Mouse (Mus musculus) lung, embryonic 16.5 days (tissue): Measurements from ENCODE around the gene Tyw1. TPM values are rescaled to one million over a fixed set of nuclear protein-coding genes. Genes with fewer than 3 reads are reported as not detected.

Source experiments
- ATAC-seq: fragments of 200-750 bp; cut with Nextera tagmentation; 2 replicates; pipeline ENCODE4 v1.8.0; 2017; ENCODE audit warnings: low read depth, mild to moderate bottlenecking, moderate library complexity
- H3K27ac ChIP-seq: fragments of 300-500 bp; sonication (generic); 2 replicates; pipeline ENCODE4 v1.5.1; 2014; ENCODE audit warnings: mild to moderate bottlenecking, control low read depth, low read length
- H3K27me3 ChIP-seq: fragments of 300-500 bp; sonication (generic); 2 replicates; pipeline ENCODE4 v1.6.1; 2014; ENCODE audit warnings: low read depth, low read length, mixed read lengths; ENCODE audit not compliant: control insufficient read depth, insufficient read depth
- H3K36me3 ChIP-seq: fragments of 300-500 bp; sonication (generic); 2 replicates; pipeline ENCODE4 v1.6.1; 2014; ENCODE audit warnings: low read length; ENCODE audit not compliant: control insufficient read depth, insufficient read depth
- H3K4me1 ChIP-seq: fragments of 300-500 bp; sonication (generic); replicated peaks from 2 replicates; pipeline ENCODE4 v1.6.1; 2014; ENCODE audit warnings: low read length, mixed read lengths; ENCODE audit not compliant: control insufficient read depth, insufficient read depth
- H3K4me2 ChIP-seq: fragments of 300-500 bp; sonication (generic); 2 replicates; pipeline ENCODE4 v1.6.1; 2014; ENCODE audit warnings: low read depth, low read length, control low read depth
- H3K4me3 ChIP-seq: fragments of 300-500 bp; sonication (generic); 2 replicates; pipeline ENCODE4 v1.5.1; 2014; ENCODE audit warnings: mild to moderate bottlenecking, low read length, control low read depth
- H3K9ac ChIP-seq: fragments of 300-500 bp; sonication (generic); 2 replicates; pipeline ENCODE4 v1.6.1; 2014; ENCODE audit warnings: low read length, control low read depth
- H3K9me3 ChIP-seq: fragments of 300-500 bp; sonication (generic); 2 replicates; pipeline ENCODE4 v1.6.1; 2016; ENCODE audit warnings: low read length; ENCODE audit not compliant: control insufficient read depth
- WGBS: fragments of 180-500 bp; shearing (Covaris S2); extraction: QIAGEN DNeasy Blood & Tissue Kit; methylation state at CpG from one replicate; pipeline ENCODE4 v1.1.7; 2014; 5-methylcytosine and 5-hydroxymethylcytosine counted together
- polyA plus RNA-seq: library from polyadenylated mRNA; unstranded; fragments of >200 nt; fragmentation: Nextera tagmentation; extraction: Ambion mirVana; gene quantifications from 2 replicates; pipeline ENCODE4 v1.2.1, GENCODE M21; 2015

Tyw1 gene
- polyA plus RNA-seq, 1 experiment from 2014 or later = 24.8 TPM

- H3K9ac ChIP-seq = no peak overlapping the region
- no peak overlapping the region for H3K27ac ChIP-seq
- peaks cover 19% of the 10 kb centered on the region for H3K36me3 ChIP-seq
- no peaks in the 10 kb centered on the region for H3K4me1 ChIP-seq
- no peak for ATAC-seq
- H3K4me3 ChIP-seq = no peak overlapping the region
- WGBS = 85% methylated on average over 6 of the region's 6 CpGs
- no peaks in the 10 kb centered on the region for H3K9me3 ChIP-seq
- no peaks in the 10 kb centered on the region for H3K27me3 ChIP-seq
- no peak overlapping the region for H3K4me2 ChIP-seq
Measured at GRCm38 (mm10) chr5:130273046-130273445, 17.6 kb downstream of the Tyw1 start.

GRCm38 (mm10) chr5:130275509-130275908 is 20.1 kb downstream of the Tyw1 start:
- Histone ChIP-seq H3K4me2 (no peak overlapping the region), H3K4me3 (no peak overlapping the region), H3K27ac (no peak overlapping the region), H3K27me3 (no peaks in the 10 kb centered on the region), H3K36me3 (peaks cover 28% of the 10 kb centered on the region), H3K9me3 (no peaks in the 10 kb centered on the region), H3K9ac (no peak overlapping the region), H3K4me1 (no peaks in the 10 kb centered on the region)
- no peak for ATAC-seq
- 42% methylated on average over 4 of the region's 4 CpGs for WGBS

GRCm38 (mm10) chr5:130278011-130278472 is 22.6 kb downstream of the Tyw1 start:
- Histone ChIP-seq H3K27me3 (no peaks in the 10 kb centered on the region), H3K4me3 (no peak overlapping the region), H3K27ac (no peak overlapping the region), H3K4me2 (no peak overlapping the region), H3K4me1 (no peaks in the 10 kb centered on the region), H3K36me3 (peaks cover 36% of the 10 kb centered on the region), H3K9me3 (no peaks in the 10 kb centered on the region), H3K9ac (no peak overlapping the region)
- WGBS = 69% methylated on average over 7 of the region's 7 CpGs
- ATAC-seq = no peak

- Histone ChIP-seq H3K27me3 (no peaks in the 10 kb centered on the region), H3K9ac (no peak overlapping the region), H3K27ac (no peak overlapping the region), H3K9me3 (peaks cover 5% of the 10 kb centered on the region; the same call in 1 of the 2 replicates), H3K4me1 (no peaks in the 10 kb centered on the region), H3K36me3 (peaks cover 32% of the 10 kb centered on the region), H3K4me3 (no peak overlapping the region), H3K4me2 (no peak overlapping the region)
- WGBS = 90% methylated on average over 9 of the region's 9 CpGs
- no peak for ATAC-seq
Measured at GRCm38 (mm10) chr5:130283079-130283732, 27.8 kb downstream of the Tyw1 start.

- ATAC-seq = no peak
- H3K4me2 ChIP-seq = no peak overlapping the region
- H3K4me3 ChIP-seq = no peak overlapping the region
- peaks cover 10% of the 10 kb centered on the region; the same call in 1 of the 2 replicates for H3K9me3 ChIP-seq
- 89% methylated on average over 7 of the region's 7 CpGs for WGBS
- H3K4me1 ChIP-seq = no peaks in the 10 kb centered on the region
- H3K36me3 ChIP-seq = peaks cover 18% of the 10 kb centered on the region
- no peak overlapping the region for H3K27ac ChIP-seq
- H3K27me3 ChIP-seq = no peaks in the 10 kb centered on the region
- H3K9ac ChIP-seq = no peak overlapping the region
Measured at GRCm38 (mm10) chr5:130288106-130288505, 32.7 kb downstream of the Tyw1 start.

- Histone ChIP-seq H3K9me3 (peaks cover 6% of the 10 kb centered on the region; the same call in 1 of the 2 replicates), H3K9ac (no peak overlapping the region), H3K4me1 (no peaks in the 10 kb centered on the region), H3K27ac (no peak overlapping the region), H3K4me3 (no peak overlapping the region), H3K27me3 (no peaks in the 10 kb centered on the region), H3K4me2 (no peak overlapping the region), H3K36me3 (peaks cover 10% of the 10 kb centered on the region)
- no peak for ATAC-seq
- WGBS = 96% methylated on average over 6 of the region's 6 CpGs
Measured at GRCm38 (mm10) chr5:130290242-130290641, 34.8 kb downstream of the Tyw1 start.

GRCm38 (mm10) chr5:130290775-130291174 is 35.4 kb downstream of the Tyw1 start:
- Histone ChIP-seq H3K9ac (no peak overlapping the region), H3K27me3 (no peaks in the 10 kb centered on the region), H3K4me3 (no peak overlapping the region), H3K4me1 (no peaks in the 10 kb centered on the region), H3K4me2 (no peak overlapping the region), H3K9me3 (peaks cover 6% of the 10 kb centered on the region; the same call in 1 of the 2 replicates), H3K36me3 (peaks cover 10% of the 10 kb centered on the region), H3K27ac (no peak overlapping the region)
- 94% methylated on average over 12 of the region's 12 CpGs for WGBS
- ATAC-seq = no peak

GRCm38 (mm10) chr5:130292976-130293375 is 37.6 kb downstream of the Tyw1 start:
- H3K36me3 ChIP-seq = peaks cover 14% of the 10 kb centered on the region
- H3K9me3 ChIP-seq = peaks cover 6% of the 10 kb centered on the region; the same call in 1 of the 2 replicates
- H3K4me1 ChIP-seq = no peaks in the 10 kb centered on the region
- no peak overlapping the region for H3K4me2 ChIP-seq
- 85% methylated on average over 4 of the region's 4 CpGs for WGBS
- no peak for ATAC-seq
- H3K27me3 ChIP-seq = no peaks in the 10 kb centered on the region
- H3K27ac ChIP-seq = no peak overlapping the region
- no peak overlapping the region for H3K9ac ChIP-seq
- no peak overlapping the region for H3K4me3 ChIP-seq

- Histone ChIP-seq H3K27me3 (no peaks in the 10 kb centered on the region), H3K4me1 (no peaks in the 10 kb centered on the region), H3K9ac (no peak overlapping the region), H3K4me3 (no peak overlapping the region), H3K4me2 (no peak overlapping the region), H3K9me3 (peaks cover 6% of the 10 kb centered on the region; the same call in 1 of the 2 replicates), H3K36me3 (peaks cover 14% of the 10 kb centered on the region), H3K27ac (no peak overlapping the region)
- ATAC-seq = peak; percentile 41; the same call in 1 of the 2 replicates
- WGBS = 69% methylated on average over 5 of the region's 5 CpGs
Measured at GRCm38 (mm10) chr5:130293941-130294340, 38.5 kb downstream of the Tyw1 start.
